Mouse (Mus musculus) liver, embryonic 14.5 days (tissue): ENCODE results near the gene Gm3625.

Experiments
- CTCF ChIP-seq: IDR thresholded peaks from 2 replicates; pipeline ENCODE4 v1.5.1; 2016; ENCODE audit warnings: antibody characterized with exemption, low read depth, control low read depth
- EP300 ChIP-seq: IDR thresholded peaks from 2 replicates; pipeline ENCODE4 v1.6.1; 2016; ENCODE audit warnings: antibody characterized with exemption, low read depth

DNA sequence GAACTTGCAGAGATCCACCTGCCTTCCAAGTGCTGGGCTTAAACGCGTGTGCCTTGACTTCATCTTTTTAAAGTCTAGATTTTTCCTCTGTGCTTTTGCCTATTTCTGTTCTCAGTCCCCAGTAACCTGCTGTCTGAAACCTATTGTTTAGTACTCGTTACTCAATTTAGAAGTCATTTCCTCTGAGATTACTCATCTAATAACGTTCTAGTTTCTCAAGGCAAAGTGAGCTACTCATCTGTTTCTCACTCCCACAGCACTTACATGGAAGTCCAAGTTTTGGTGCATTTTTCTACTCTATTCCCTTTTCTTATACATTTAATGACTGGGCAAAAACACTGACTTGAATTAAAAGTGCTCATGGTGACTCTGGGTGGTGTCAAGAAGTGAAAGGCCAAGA, 7.0 kb upstream of the Gm3625 start:
- TF ChIP-seq CTCF = no peak
- TF ChIP-seq EP300 = no peak
